Mouse (Mus musculus): ENCODE data around the gene Mga. TPM values are rescaled to one million over a fixed set of nuclear protein-coding genes. Genes with fewer than 3 reads are reported as not detected.

The Mga gene
- polyA plus RNA-seq, 1 experiment from 2014 or later, result 33.9 TPM

GRCm38 (mm10) chr2:120006696-120007095 is 109.7 kb downstream of the Mga start:
- H3K27ac ChIP-seq (replicated peaks; ENCODE audit: low read depth, low read length), result no peak overlapping the region
- 0 out of 2 replicates have a peak, but pooled peaks cover 15% of the 10 kb centered on the region for H3K36me3 ChIP-seq (ENCODE audit: control insufficient read depth, insufficient read depth, low read length)
- no peak for DNase-seq (ENCODE audit: low spot score)
- WGBS, result 95% methylated on average over 7 of the region's 7 CpGs
- no peak overlapping the region for H3K4me3 ChIP-seq (ENCODE audit: low read depth, low read length)
- no peaks in the 10 kb centered on the region for H3K27me3 ChIP-seq (replicated peaks; ENCODE audit: control insufficient read depth, insufficient read depth, low read length)
- no peaks in the 10 kb centered on the region for H3K9me3 ChIP-seq (ENCODE audit: control insufficient read depth, low read length)
- no peak for ATAC-seq (ENCODE audit: low read depth)
- H3K9ac ChIP-seq (ENCODE audit: low read depth, low read length), result no peak overlapping the region
- H3K4me1 ChIP-seq (ENCODE audit: control insufficient read depth, insufficient read depth, low read length), result no peaks in the 10 kb centered on the region
- no peak overlapping the region for H3K4me2 ChIP-seq (ENCODE audit: low read depth, low read length)

- Histone ChIP-seq H3K4me1 (ENCODE audit: control insufficient read depth, insufficient read depth, low read length) (no peaks in the 10 kb centered on the region), H3K9ac (ENCODE audit: low read depth, low read length) (no peak overlapping the region), H3K9me3 (ENCODE audit: control insufficient read depth, low read length) (no peaks in the 10 kb centered on the region), H3K4me2 (ENCODE audit: low read depth, low read length) (no peak overlapping the region), H3K27me3 (replicated peaks; ENCODE audit: control insufficient read depth, insufficient read depth, low read length) (no peaks in the 10 kb centered on the region), H3K36me3 (ENCODE audit: control insufficient read depth, insufficient read depth, low read length) (peaks cover 16% of the 10 kb centered on the region; the same call in 1 of the 2 replicates), H3K4me3 (ENCODE audit: low read depth, low read length) (no peak overlapping the region), H3K27ac (replicated peaks; ENCODE audit: low read depth, low read length) (no peak overlapping the region)
- 67% methylated on average over 4 of the region's 4 CpGs for WGBS
- no peak for DNase-seq (ENCODE audit: low spot score)
- no peak for ATAC-seq (ENCODE audit: low read depth)
Measured at GRCm38 (mm10) chr2:120007680-120008210, 110.7 kb downstream of the Mga start.

DNA sequence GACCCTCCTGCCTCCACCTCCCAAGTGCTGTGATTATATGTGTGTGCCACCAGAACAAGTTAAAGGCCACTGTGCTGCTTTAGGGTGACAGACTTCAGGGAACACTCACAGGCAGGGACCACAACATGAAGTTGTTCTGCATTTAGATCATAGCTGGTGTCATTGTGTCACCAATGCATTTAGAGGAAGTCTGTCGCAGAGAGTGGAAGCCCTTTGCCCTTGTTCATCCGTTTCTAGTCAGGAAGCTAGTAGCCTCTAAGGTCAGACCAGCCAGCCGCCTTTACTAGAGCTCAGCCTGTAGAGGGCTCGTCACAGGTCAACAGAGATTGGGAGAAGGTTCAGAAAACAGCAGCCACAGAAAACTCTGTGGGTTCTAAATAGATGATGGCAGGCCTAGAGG is 111.6 kb downstream of the Mga start:
- ATAC-seq (ENCODE audit: low read depth) (no peak), DNase-seq (ENCODE audit: low spot score) (peak; percentile 21)
- Histone ChIP-seq H3K27me3 (replicated peaks; ENCODE audit: control insufficient read depth, insufficient read depth, low read length) (no peaks in the 10 kb centered on the region), H3K4me1 (ENCODE audit: control insufficient read depth, insufficient read depth, low read length) (no peaks in the 10 kb centered on the region), H3K27ac (replicated peaks; ENCODE audit: low read depth, low read length) (no peak overlapping the region), H3K36me3 (ENCODE audit: control insufficient read depth, insufficient read depth, low read length) (peaks cover 23% of the 10 kb centered on the region), H3K9me3 (ENCODE audit: control insufficient read depth, low read length) (no peaks in the 10 kb centered on the region), H3K4me2 (ENCODE audit: low read depth, low read length) (no peak overlapping the region), H3K9ac (ENCODE audit: low read depth, low read length) (no peak overlapping the region), H3K4me3 (ENCODE audit: low read depth, low read length) (no peak overlapping the region)
- WGBS, result 45% methylated on average over 4 of the region's 4 CpGs

- Histone ChIP-seq H3K9ac (ENCODE audit: low read depth, low read length) (no peak overlapping the region), H3K4me1 (ENCODE audit: control insufficient read depth, insufficient read depth, low read length) (no peaks in the 10 kb centered on the region), H3K36me3 (ENCODE audit: control insufficient read depth, insufficient read depth, low read length) (peaks cover 33% of the 10 kb centered on the region), H3K9me3 (ENCODE audit: control insufficient read depth, low read length) (no peaks in the 10 kb centered on the region), H3K4me2 (ENCODE audit: low read depth, low read length) (no peak overlapping the region), H3K4me3 (ENCODE audit: low read depth, low read length) (no peak overlapping the region), H3K27ac (replicated peaks; ENCODE audit: low read depth, low read length) (no peak overlapping the region), H3K27me3 (replicated peaks; ENCODE audit: control insufficient read depth, insufficient read depth, low read length) (no peaks in the 10 kb centered on the region)
- ATAC-seq (ENCODE audit: low read depth) (0 out of 2 replicates have a peak, but pooled peaks have one; percentile 22), DNase-seq (ENCODE audit: low spot score) (peak; percentile 83)
- 77% methylated on average over 8 of the region's 8 CpGs for WGBS
Measured at GRCm38 (mm10) chr2:120011462-120012200, 114.6 kb downstream of the Mga start.

- 82% methylated on average over 13 of the region's 13 CpGs for WGBS
- Histone ChIP-seq H3K4me2 (ENCODE audit: low read depth, low read length) (no peak overlapping the region), H3K9me3 (ENCODE audit: control insufficient read depth, low read length) (no peaks in the 10 kb centered on the region), H3K9ac (ENCODE audit: low read depth, low read length) (no peak overlapping the region), H3K36me3 (ENCODE audit: control insufficient read depth, insufficient read depth, low read length) (peaks cover 46% of the 10 kb centered on the region), H3K27ac (replicated peaks; ENCODE audit: low read depth, low read length) (no peak overlapping the region), H3K4me3 (ENCODE audit: low read depth, low read length) (no peak overlapping the region), H3K4me1 (ENCODE audit: control insufficient read depth, insufficient read depth, low read length) (no peaks in the 10 kb centered on the region), H3K27me3 (replicated peaks; ENCODE audit: control insufficient read depth, insufficient read depth, low read length) (no peaks in the 10 kb centered on the region)
- no peak for DNase-seq (ENCODE audit: low spot score)
- ATAC-seq (ENCODE audit: low read depth), result no peak
Measured at GRCm38 (mm10) chr2:120012924-120013323, 115.9 kb downstream of the Mga start.

- H3K4me2 ChIP-seq (ENCODE audit: low read depth, low read length), result no peak overlapping the region
- H3K4me3 ChIP-seq (ENCODE audit: low read depth, low read length), result no peak overlapping the region
- no peak overlapping the region for H3K9ac ChIP-seq (ENCODE audit: low read depth, low read length)
- H3K4me1 ChIP-seq (ENCODE audit: control insufficient read depth, insufficient read depth, low read length), result no peaks in the 10 kb centered on the region
- 94% methylated on average over 2 of the region's 2 CpGs for WGBS
- H3K9me3 ChIP-seq (ENCODE audit: control insufficient read depth, low read length), result no peaks in the 10 kb centered on the region
- no peaks in the 10 kb centered on the region for H3K27me3 ChIP-seq (replicated peaks; ENCODE audit: control insufficient read depth, insufficient read depth, low read length)
- no peak overlapping the region for H3K27ac ChIP-seq (replicated peaks; ENCODE audit: low read depth, low read length)
- no peak for ATAC-seq (ENCODE audit: low read depth)
- no peak for DNase-seq (ENCODE audit: low spot score)
- H3K36me3 ChIP-seq (ENCODE audit: control insufficient read depth, insufficient read depth, low read length), result peaks cover 56% of the 10 kb centered on the region
Measured at GRCm38 (mm10) chr2:120013831-120014486, 116.9 kb downstream of the Mga start.

- Histone ChIP-seq H3K4me2 (ENCODE audit: low read depth, low read length) (no peak overlapping the region), H3K27me3 (replicated peaks; ENCODE audit: control insufficient read depth, insufficient read depth, low read length) (no peaks in the 10 kb centered on the region), H3K9ac (ENCODE audit: low read depth, low read length) (no peak overlapping the region), H3K36me3 (ENCODE audit: control insufficient read depth, insufficient read depth, low read length) (peaks cover 70% of the 10 kb centered on the region), H3K4me3 (ENCODE audit: low read depth, low read length) (no peak overlapping the region), H3K4me1 (ENCODE audit: control insufficient read depth, insufficient read depth, low read length) (no peaks in the 10 kb centered on the region), H3K27ac (replicated peaks; ENCODE audit: low read depth, low read length) (no peak overlapping the region), H3K9me3 (ENCODE audit: control insufficient read depth, low read length) (no peaks in the 10 kb centered on the region)
- ATAC-seq (ENCODE audit: low read depth) (no peak), DNase-seq (ENCODE audit: low spot score) (no peak)
- 92% methylated on average over 4 of the region's 4 CpGs for WGBS
Measured at GRCm38 (mm10) chr2:120015882-120016281, 118.9 kb downstream of the Mga start.

GRCm38 (mm10) chr2:120017599-120017998 is 120.6 kb downstream of the Mga start:
- H3K36me3 ChIP-seq (ENCODE audit: control insufficient read depth, insufficient read depth, low read length), result peaks cover 85% of the 10 kb centered on the region
- DNase-seq (ENCODE audit: low spot score) (no peak), ATAC-seq (ENCODE audit: low read depth) (no peak)
- no peak overlapping the region for H3K4me3 ChIP-seq (ENCODE audit: low read depth, low read length)
- no peaks in the 10 kb centered on the region for H3K4me1 ChIP-seq (ENCODE audit: control insufficient read depth, insufficient read depth, low read length)
- H3K27ac ChIP-seq (replicated peaks; ENCODE audit: low read depth, low read length), result no peak overlapping the region
- no peaks in the 10 kb centered on the region for H3K27me3 ChIP-seq (replicated peaks; ENCODE audit: control insufficient read depth, insufficient read depth, low read length)
- no peak overlapping the region for H3K9ac ChIP-seq (ENCODE audit: low read depth, low read length)
- WGBS, result 91% methylated on average over 12 of the region's 12 CpGs
- no peaks in the 10 kb centered on the region for H3K9me3 ChIP-seq (ENCODE audit: control insufficient read depth, low read length)
- no peak overlapping the region for H3K4me2 ChIP-seq (ENCODE audit: low read depth, low read length)
